Mouse (Mus musculus) CH12.LX (cell line): ENCODE results near the gene Serac1. TPM values are rescaled to one million over a fixed set of nuclear protein-coding genes. Genes with fewer than 3 reads are reported as not detected.
A peak's percentile ranks its signal among the peaks of the same experiment; 100 is the strongest.

Experiments used
- DNase-seq: peaks from one replicate; pipeline ENCODE4 v3.0.0-alpha.2; 2013; ENCODE audit errors: extremely low read depth
- H3K27ac ChIP-seq: 2 replicates; pipeline ENCODE4 v1.5.1; 2012; ENCODE audit warnings: low read depth, mild to moderate bottlenecking, control low read depth, moderate library complexity; ENCODE audit not compliant: insufficient read depth
- H3K27me3 ChIP-seq: replicated peaks from 2 replicates; pipeline ENCODE3; 2012; ENCODE audit warnings: inconsistent platforms
- H3K36me3 ChIP-seq, 2 experiments: replicated peaks in 1 of 2; 2 replicates each; pipeline versions ENCODE3 to v1.6.1; 2012; ENCODE audit warnings: inconsistent platforms in 1 of 2, low read length in 1 of 2, mild to moderate bottlenecking in 1 of 2, mixed read lengths in 1 of 2, moderate library complexity in 1 of 2; ENCODE audit not compliant: control insufficient read depth in 1 of 2, insufficient read depth in 1 of 2
- H3K4me1 ChIP-seq, 2 experiments: 2 replicates each; pipeline ENCODE4 v1.6.1; 2012; ENCODE audit warnings: inconsistent platforms in 1 of 2, moderate library complexity in 1 of 2; ENCODE audit not compliant: insufficient read depth in 2 of 2, control insufficient read depth in 1 of 2
- H3K4me2 ChIP-seq: 2 replicates; pipeline ENCODE4 v1.6.1; 2012; ENCODE audit warnings: low read depth, mild to moderate bottlenecking, control low read depth; ENCODE audit not compliant: poor library complexity, insufficient read depth, severe bottlenecking
- H3K4me3 ChIP-seq, 3 experiments: fragments of 150-350 bp in 1 of 3; sonication (generic) in 1 of 3; replicated peaks in 1 of 3; 2 replicates each; pipeline versions ENCODE3 to v1.5.1; 2011 to 2012; ENCODE audit warnings: low read depth in 2 of 3, low read length in 2 of 3, mild to moderate bottlenecking in 2 of 3, moderate library complexity in 2 of 3, control low read depth in 1 of 3, improper control_type of control experiment in 1 of 3, inconsistent platforms in 1 of 3, mixed read lengths in 1 of 3; ENCODE audit not compliant: poor library complexity in 1 of 3
- H3K79me2 ChIP-seq: replicated peaks from 2 replicates; pipeline ENCODE4 v1.6.1; 2012; ENCODE audit warnings: mild to moderate bottlenecking, moderate library complexity; ENCODE audit not compliant: control insufficient read depth, poor library complexity, insufficient read depth, severe bottlenecking; ENCODE audit errors: extremely low read depth
- H3K9ac ChIP-seq: 2 replicates; pipeline ENCODE4 v1.6.1; 2012; ENCODE audit warnings: low read depth, mild to moderate bottlenecking, control low read depth, moderate library complexity; ENCODE audit not compliant: insufficient read depth
- H3K9me3 ChIP-seq: replicated peaks from 2 replicates; pipeline ENCODE3; 2012; ENCODE audit warnings: low read length, inconsistent platforms, mixed read lengths
- BHLHE40 ChIP-seq: IDR thresholded peaks from 2 replicates; pipeline ENCODE4 v1.6.1; 2011; ENCODE audit warnings: mild to moderate bottlenecking, low read depth, low read length, improper control_type of control experiment
- CHD2 ChIP-seq: IDR thresholded peaks from 2 replicates; pipeline ENCODE4 v1.6.1; 2011; ENCODE audit warnings: low read length, improper control_type of control experiment
- CTCF ChIP-seq, 2 experiments: IDR thresholded peaks in 1 of 2; conservative IDR thresholded peaks in 1 of 2; 2 replicates each; pipeline ENCODE4 v1.5.1; 2011 to 2012; ENCODE audit warnings: low read depth in 2 of 2, low read length in 2 of 2, improper control_type of control experiment in 1 of 2, inconsistent platforms in 1 of 2, mild to moderate bottlenecking in 1 of 2, moderate library complexity in 1 of 2
- E2F4 ChIP-seq: IDR thresholded peaks from 2 replicates; pipeline ENCODE4 v1.6.1; 2011; ENCODE audit warnings: low read depth, low read length, improper control_type of control experiment; ENCODE audit not compliant: insufficient replicate concordance
- HCFC1 ChIP-seq: IDR thresholded peaks from 2 replicates; pipeline ENCODE4 v1.6.1; 2012; ENCODE audit warnings: low read depth, mild to moderate bottlenecking, inconsistent platforms, low read length, improper control_type of control experiment
- IRF4 ChIP-seq: IDR thresholded peaks from 2 replicates; pipeline ENCODE4 v1.6.1; 2014; ENCODE audit warnings: low read depth, mild to moderate bottlenecking, inconsistent platforms, low read length, improper control_type of control experiment
- JUN ChIP-seq: IDR thresholded peaks from 2 replicates; pipeline ENCODE4 v1.6.1; 2011; ENCODE audit warnings: low read depth, mild to moderate bottlenecking, low read length, improper control_type of control experiment, moderate library complexity; ENCODE audit not compliant: insufficient read depth
- KAT2A ChIP-seq: IDR thresholded peaks from 2 replicates; pipeline ENCODE4 v1.6.1; 2012; ENCODE audit warnings: low read length, improper control_type of control experiment, inconsistent platforms; ENCODE audit not compliant: insufficient replicate concordance
- MAFK ChIP-seq: IDR thresholded peaks from 2 replicates; pipeline ENCODE4 v1.6.1; 2011; ENCODE audit warnings: low read length, improper control_type of control experiment; ENCODE audit not compliant: insufficient replicate concordance
- MAX ChIP-seq: IDR thresholded peaks from 2 replicates; pipeline ENCODE4 v1.6.1; 2011; ENCODE audit warnings: low read length, improper control_type of control experiment
- MYC ChIP-seq: IDR thresholded peaks from 2 replicates; pipeline ENCODE4 v1.6.1; 2011; ENCODE audit warnings: low read depth, mild to moderate bottlenecking, improper control_type of control experiment, low read length
- NELFE ChIP-seq: IDR thresholded peaks from 2 replicates; pipeline ENCODE4 v1.6.1; 2011; ENCODE audit warnings: low read depth, low read length, improper control_type of control experiment
- POLR2AphosphoS2 ChIP-seq: IDR thresholded peaks from 2 replicates; pipeline ENCODE4 v1.6.1; 2011; ENCODE audit warnings: low read depth, low read length, improper control_type of control experiment
- RAD21 ChIP-seq: IDR thresholded peaks from 2 replicates; pipeline ENCODE4 v1.6.1; 2011; ENCODE audit warnings: low read depth, mild to moderate bottlenecking, low read length, improper control_type of control experiment, moderate library complexity
- SIN3A ChIP-seq: IDR thresholded peaks from 2 replicates; pipeline ENCODE4 v1.6.1; 2012; ENCODE audit warnings: low read length, improper control_type of control experiment, inconsistent platforms
- SMC3 ChIP-seq: IDR thresholded peaks from 2 replicates; pipeline ENCODE4 v1.6.1; 2011; ENCODE audit warnings: low read depth, low read length, improper control_type of control experiment
- TCF12 ChIP-seq: IDR thresholded peaks from 2 replicates; pipeline ENCODE4 v1.6.1; 2014; ENCODE audit warnings: low read depth, mild to moderate bottlenecking, inconsistent platforms, low read length, improper control_type of control experiment
- UBTF ChIP-seq: IDR thresholded peaks from 2 replicates; pipeline ENCODE4 v1.6.1; 2012; ENCODE audit warnings: low read depth, mild to moderate bottlenecking, inconsistent platforms, low read length, improper control_type of control experiment, moderate library complexity
- USF2 ChIP-seq: conservative IDR thresholded peaks from 2 replicates; pipeline ENCODE4 v1.6.1; 2011; ENCODE audit warnings: low read depth, low read length, improper control_type of control experiment
- dilution Hi-C: fragments of 300-500 bp; cut with MboI; formaldehyde crosslinking; loops from 2 replicates; pipeline ENCODE4 v1.14.3; 2020; ENCODE audit warnings: low sequenced_read_pairs; ENCODE audit not compliant: extremely low pct_unique_long_range_greater_than_20kb, extremely low pct_ligation_motif_present
- in situ Hi-C: fragments of 300-500 bp; cut with MboI; formaldehyde crosslinking; loops from 3 replicates; pipeline ENCODE4 v1.14.3; 2019; ENCODE audit warnings: low sequenced_read_pairs, low pct_ligation_motif_present, low pct_unique_long_range_greater_than_20kb, mixed read lengths
- polyA plus RNA-seq: library from polyadenylated mRNA; unstranded; fragments of >175 nt; gene quantifications from 2 replicates; pipeline ENCODE4 v1.2.1, GENCODE M21; 2012; ENCODE audit warnings: low read depth; ENCODE audit not compliant: insufficient read length
- total RNA-seq, 2 experiments: library from RNA; depleted of rRNA; stranded (reverse); fragments of 300-350 nt in 1 of 2; fragments of >200 nt in 1 of 2; gene quantifications; 2 replicates each; pipeline ENCODE4 v1.2.3; 2012 to 2014

Serac1 gene
- total and polyA plus RNA-seq, 3 experiments = 1.9 to 2.9 (median 2.1) TPM

GRCm38 (mm10) chr17:6095579-6095978 lies 16.0 kb upstream of the Serac1 start:
- H3K79me2 ChIP-seq = no peaks in the 10 kb centered on the region
- no peak overlapping the region for H3K4me2 ChIP-seq
- H3K27ac ChIP-seq = no peak overlapping the region
- H3K27me3 ChIP-seq = no peaks in the 10 kb centered on the region
- H3K4me3 ChIP-seq = no peak overlapping the region
- peak; percentile 14 for TF ChIP-seq RAD21
- peak in 1 of 2 experiments; percentile 21; a peak in 1 of 4 replicates for TF ChIP-seq CTCF (conservative IDR thresholded peaks at IDR 0.05 in 1 of 2, IDR thresholded peaks at IDR 0.05 in 1 of 2; ENCODE audit: low read depth in 2 of 2, low read length in 2 of 2)
- no peak for TF ChIP-seq MAFK
- H3K9ac ChIP-seq = no peak overlapping the region
- H3K4me1 ChIP-seq = no peaks in the 10 kb centered on the region
- dilution Hi-C loops (no loop called here), in situ Hi-C loops (no loop called here)
- H3K9me3 ChIP-seq = peaks cover 1% of the 10 kb centered on the region
- peaks cover 5 to 28% of the 10 kb centered on the region in 2 experiments for H3K36me3 ChIP-seq
- no peak for DNase-seq

- Histone ChIP-seq H3K36me3 (peaks cover 14 to 53% of the 10 kb centered on the region in 2 experiments), H3K9ac (no peak overlapping the region), H3K4me3 (no peak overlapping the region), H3K79me2 (no peaks in the 10 kb centered on the region), H3K27me3 (no peaks in the 10 kb centered on the region), H3K27ac (no peak overlapping the region), H3K9me3 (peaks cover 1% of the 10 kb centered on the region), H3K4me1 (no peaks in the 10 kb centered on the region), H3K4me2 (no peak overlapping the region)
- TF ChIP-seq SMC3 = no peak
- in situ Hi-C loops (no loop called here), dilution Hi-C loops (no loop called here)
- no peak for DNase-seq
These were observed 12.1 kb upstream of the Serac1 start for GRCm38 (mm10) chr17:6091604-6092003.

GRCm38 (mm10) chr17:6083323-6083890 lies 3.9 kb upstream of the Serac1 start:
- Histone ChIP-seq H3K4me2 (no peak overlapping the region), H3K36me3 (peaks cover 26 to 65% of the 10 kb centered on the region in 2 experiments), H3K4me1 (peaks cover 0 to 33% of the 10 kb centered on the region in 2 experiments; a peak in 2 of 4 replicates), H3K27me3 (no peaks in the 10 kb centered on the region), H3K9ac (no peak overlapping the region), H3K4me3 (no peak overlapping the region), H3K27ac (no peak overlapping the region), H3K9me3 (no peaks in the 10 kb centered on the region), H3K79me2 (peaks cover 13% of the 10 kb centered on the region)
- TF ChIP-seq KAT2A (no peak), CHD2 (no peak), MAX (no peak), TCF12 (no peak), BHLHE40 (no peak), POLR2AphosphoS2 (no peak), MAFK (no peak), USF2 (no peak), SIN3A (no peak), IRF4 (no peak), HCFC1 (no peak), JUN (no peak), NELFE (no peak), E2F4 (no peak), MYC (no peak), UBTF (no peak)
- DNase-seq = no peak
- dilution Hi-C loops = no loop called here
- in situ Hi-C loops = no loop called here
